In the genomic region with DNA sequence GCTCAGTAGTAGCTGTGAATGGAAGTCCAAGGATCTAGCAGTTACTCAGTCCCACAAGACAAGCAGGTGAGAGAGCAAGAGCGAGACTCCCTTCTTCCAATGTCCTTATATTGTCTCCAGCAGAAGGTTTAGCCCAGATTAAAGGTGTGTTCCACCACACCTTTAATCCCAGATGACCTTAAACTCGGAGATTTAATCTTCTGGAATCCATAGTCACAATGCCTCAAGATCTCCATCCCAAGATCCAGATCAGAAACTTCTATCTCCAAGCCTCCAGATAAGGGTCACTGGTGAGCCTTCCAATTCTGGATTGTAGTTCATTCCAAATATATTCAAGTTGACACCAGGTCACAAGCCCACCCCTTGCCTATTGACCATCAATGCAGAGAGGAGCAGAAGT, we compare ENCODE assay signal across 1 mouse cellular context. TPM values are rescaled to one million over a fixed set of nuclear protein-coding genes. Genes with fewer than 3 reads are reported as not detected.
"Had no signal": no experiment of that assay in that cellular context is flagged by ENCODE, and none has a peak within 500 bp of the region (broad histone marks: within the 10 kb centered on the region; RNA-seq: fewer than 3 reads in every experiment).

A gene (minus strand): TSS at position 101 of the 400 bp plus-strand sequence.

RNA-seq across cellular contexts. Expression of the gene that starts here (rescaled TPM):
- total RNA-seq: hematopoietic stem cell, adult 5-6 weeks had no signal
